Mouse (Mus musculus): Measurements from ENCODE around the gene Hmx2. TPM values are rescaled to one million over a fixed set of nuclear protein-coding genes. Genes with fewer than 3 reads are reported as not detected.

The Hmx2 gene
- polyA plus RNA-seq, 1 experiment from 2014 or later: not detected

DNA sequence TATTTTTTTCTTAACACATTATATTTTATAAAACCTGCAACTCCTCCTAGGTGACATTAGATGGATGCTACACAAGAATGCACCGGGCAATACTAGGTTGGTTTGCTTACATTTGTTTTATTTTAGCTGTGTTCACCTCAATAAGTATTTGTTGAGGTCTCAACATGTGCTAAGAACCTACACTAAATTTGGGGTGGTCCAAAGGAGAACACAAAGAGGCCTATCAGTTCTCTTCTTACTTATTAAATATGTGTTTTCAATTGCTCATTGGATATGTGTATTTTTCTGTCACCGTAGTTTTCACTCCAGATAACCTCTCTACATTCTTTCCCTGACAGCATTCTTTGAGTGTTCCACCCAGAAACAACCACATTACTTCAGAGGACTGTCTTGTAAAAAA lies 9.2 kb downstream of the Hmx2 start:
- H3K27ac ChIP-seq: no peak overlapping the region
- 43% methylated on average over 2 of the region's 2 CpGs for WGBS

DNA sequence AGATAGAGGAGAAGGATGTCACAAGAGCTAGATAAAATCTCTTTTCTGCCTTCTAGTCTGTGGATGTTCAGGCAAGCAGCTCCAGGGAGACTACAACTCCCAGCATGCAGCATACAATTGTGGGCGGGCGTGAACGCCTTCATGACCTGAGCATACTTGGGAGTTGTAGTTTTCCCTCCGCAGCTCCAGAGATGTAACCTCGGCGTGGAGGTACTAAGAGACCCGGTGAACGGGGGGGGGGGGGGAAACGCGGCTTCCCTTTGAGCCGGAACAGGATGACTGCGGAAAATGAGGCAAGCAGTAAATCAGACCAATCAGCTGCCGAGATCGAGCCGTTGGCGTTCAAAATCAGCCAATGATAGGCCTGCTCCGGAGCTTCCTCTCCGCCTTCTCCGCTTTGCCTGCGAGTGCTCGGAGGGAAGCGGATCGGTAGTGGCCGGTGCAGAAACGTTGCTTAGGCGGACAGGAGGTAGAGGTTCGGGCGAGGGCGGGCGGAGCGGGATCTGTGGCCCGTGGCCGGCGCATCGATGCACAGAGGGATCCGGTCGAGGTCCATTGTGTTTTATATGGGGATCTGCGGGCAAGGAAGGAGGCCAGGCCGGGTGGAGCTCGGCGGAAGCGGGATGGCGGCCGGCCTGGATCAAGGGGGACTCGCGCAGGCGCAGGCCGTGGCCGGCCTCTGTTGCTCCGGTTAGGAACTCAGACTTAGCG lies 11.6 kb downstream of the Hmx2 start, which contains the start of gene Bub3:
Bub3 (plus strand) TSS at position 237 of the 711 bp plus-strand sequence.
- Histone ChIP-seq H3K4me2 (peak within 1 kb of the TSS; percentile 73), H3K9ac (replicated peaks) (peak within 1 kb of the TSS; percentile 86), H3K27me3 (peaks cover 37% of the 10 kb centered on the region), H3K9me3 (no peaks in the 10 kb centered on the region), H3K4me1 (replicated peaks) (peaks cover 27% of the 10 kb centered on the region), H3K27ac (peak within 1 kb of the TSS; percentile 89), H3K36me3 (peaks cover 33% of the 10 kb centered on the region), H3K4me3 (replicated peaks) (peak within 1 kb of the TSS; percentile 74)
- WGBS: 0% methylated on average over 44 of the region's 51 CpGs
- ATAC-seq (ENCODE audit: insufficient number of reproducible peaks, insufficient read depth, low FRiP score, low TSS enrichment, low read depth): peak; percentile 96

More for the DNA sequence above, 9.2 kb downstream of the Hmx2 start:
- Histone ChIP-seq H3K4me2 (no peak overlapping the region), H3K36me3 (peaks cover 11% of the 10 kb centered on the region), H3K9ac (replicated peaks) (no peak overlapping the region), H3K4me1 (replicated peaks) (peaks cover 38% of the 10 kb centered on the region), H3K27me3 (peaks cover 61% of the 10 kb centered on the region), H3K4me3 (replicated peaks) (no peak overlapping the region), H3K9me3 (no peaks in the 10 kb centered on the region)
- no peak for ATAC-seq (ENCODE audit: insufficient number of reproducible peaks, insufficient read depth, low FRiP score, low TSS enrichment, low read depth)

DNA sequence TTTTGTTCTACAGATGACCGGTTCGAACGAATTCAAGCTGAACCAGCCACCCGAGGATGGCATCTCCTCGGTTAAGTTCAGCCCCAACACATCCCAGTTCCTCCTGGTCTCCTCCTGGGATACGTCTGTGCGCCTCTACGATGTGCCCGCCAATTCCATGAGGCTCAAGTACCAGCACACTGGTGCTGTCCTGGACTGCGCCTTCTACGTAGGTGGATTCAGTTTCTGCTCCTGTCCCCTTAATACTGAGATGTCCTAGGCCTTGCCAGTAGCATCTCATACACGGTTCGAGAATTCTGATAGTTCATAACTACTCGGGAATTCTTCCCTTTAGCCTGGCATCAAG lies 12.1 kb downstream of the Hmx2 start:
- peaks cover 25% of the 10 kb centered on the region for H3K4me1 ChIP-seq (replicated peaks)
- peak overlapping the region; percentile 73 for H3K4me2 ChIP-seq
- no peaks in the 10 kb centered on the region for H3K9me3 ChIP-seq
- peak overlapping the region; percentile 74 for H3K4me3 ChIP-seq (replicated peaks)
- ATAC-seq (ENCODE audit: insufficient number of reproducible peaks, insufficient read depth, low FRiP score, low TSS enrichment, low read depth): peak; percentile 56; the same call in 1 of the 2 replicates
- under 1% methylated on average over 14 of the region's 14 CpGs for WGBS
- peak overlapping the region; percentile 89 for H3K27ac ChIP-seq
- peaks cover 36% of the 10 kb centered on the region for H3K36me3 ChIP-seq
- H3K9ac ChIP-seq (replicated peaks): peak overlapping the region; percentile 86
- H3K27me3 ChIP-seq: peaks cover 31% of the 10 kb centered on the region

DNA sequence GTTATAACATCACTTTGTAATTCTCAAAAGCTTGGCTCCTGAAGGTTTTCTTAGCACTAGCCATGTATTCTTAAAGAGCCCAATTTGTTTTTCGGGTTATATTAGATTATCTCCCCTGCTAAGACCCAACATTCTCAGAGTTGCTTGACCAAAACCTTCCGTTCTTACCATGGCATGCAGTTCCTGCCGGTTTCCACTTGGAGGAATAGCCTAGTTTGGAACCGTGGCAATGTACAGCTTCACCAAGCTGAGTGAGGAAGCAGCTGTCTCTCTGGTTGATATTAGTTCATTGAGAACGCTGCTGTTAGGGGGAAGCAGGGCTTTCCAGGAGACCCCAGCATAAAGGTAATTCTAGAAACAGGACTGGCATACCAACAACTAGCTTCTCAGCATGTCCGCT lies 26.7 kb downstream of the Hmx2 start:
- no peaks in the 10 kb centered on the region for H3K27me3 ChIP-seq
- H3K9me3 ChIP-seq: no peaks in the 10 kb centered on the region
- peaks cover 41% of the 10 kb centered on the region for H3K36me3 ChIP-seq
- no peak overlapping the region for H3K4me2 ChIP-seq
- H3K4me3 ChIP-seq (replicated peaks): no peak overlapping the region
- WGBS: 78% methylated on average over 6 of the region's 6 CpGs
- no peak overlapping the region for H3K27ac ChIP-seq
- ATAC-seq (ENCODE audit: insufficient number of reproducible peaks, insufficient read depth, low FRiP score, low TSS enrichment, low read depth): no peak
- no peaks in the 10 kb centered on the region for H3K4me1 ChIP-seq (replicated peaks)
- no peak overlapping the region for H3K9ac ChIP-seq (replicated peaks)

DNA sequence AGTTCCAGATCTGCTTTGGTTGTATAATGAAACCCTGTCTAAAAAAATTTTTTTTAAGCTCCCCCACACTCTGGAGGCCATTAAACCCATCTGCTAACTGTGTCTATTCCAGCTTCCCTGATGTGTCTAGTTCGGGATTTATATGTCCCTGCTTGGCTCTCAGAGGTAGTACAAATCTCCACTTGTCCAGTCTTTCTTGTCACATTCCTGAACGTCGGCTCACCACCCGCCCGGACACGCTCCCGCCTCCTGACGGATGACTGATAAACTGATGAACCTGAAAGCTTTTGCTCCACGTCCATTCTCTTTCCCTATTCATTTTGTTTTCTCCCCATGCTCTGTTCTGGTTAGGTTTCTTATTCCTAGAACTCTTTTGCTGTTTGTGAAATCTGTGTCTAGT lies 33.6 kb downstream of the Hmx2 start:
- H3K36me3 ChIP-seq: no peaks in the 10 kb centered on the region
- ATAC-seq (ENCODE audit: insufficient number of reproducible peaks, insufficient read depth, low FRiP score, low TSS enrichment, low read depth): no peak

DNA sequence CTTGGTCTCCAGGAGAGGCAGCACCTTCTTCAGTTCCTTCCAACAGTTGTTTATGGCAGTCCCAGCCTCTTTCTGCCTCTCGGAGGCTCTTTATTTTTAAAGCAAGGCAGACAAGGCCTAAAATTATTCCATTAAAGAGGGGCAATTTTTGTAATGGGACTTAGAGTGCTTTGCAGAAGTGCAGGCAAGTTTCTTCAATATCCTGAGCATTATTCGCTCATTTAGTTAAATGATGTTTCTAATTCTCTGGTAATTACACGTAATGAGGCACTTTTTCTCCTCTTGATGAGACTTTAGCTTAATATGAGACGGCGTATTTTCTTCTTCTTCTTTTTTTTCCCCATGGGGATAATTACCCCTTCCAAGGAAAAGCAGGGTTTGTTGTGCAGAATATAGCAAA lies 37.0 kb downstream of the Hmx2 start:
- no peak for ATAC-seq (ENCODE audit: insufficient number of reproducible peaks, insufficient read depth, low FRiP score, low TSS enrichment, low read depth)
- WGBS: 72% methylated on average over 5 of the region's 5 CpGs

More for the DNA sequence above, 33.6 kb downstream of the Hmx2 start:
- no peak overlapping the region for H3K9ac ChIP-seq (replicated peaks)
- no peaks in the 10 kb centered on the region for H3K9me3 ChIP-seq
- no peak overlapping the region for H3K4me2 ChIP-seq
- H3K4me1 ChIP-seq (replicated peaks): no peaks in the 10 kb centered on the region
- no peak overlapping the region for H3K27ac ChIP-seq
- 68% methylated on average over 9 of the region's 9 CpGs for WGBS
- no peak overlapping the region for H3K4me3 ChIP-seq (replicated peaks)
- peaks cover 4% of the 10 kb centered on the region; the same call in 1 of the 2 replicates for H3K27me3 ChIP-seq

DNA sequence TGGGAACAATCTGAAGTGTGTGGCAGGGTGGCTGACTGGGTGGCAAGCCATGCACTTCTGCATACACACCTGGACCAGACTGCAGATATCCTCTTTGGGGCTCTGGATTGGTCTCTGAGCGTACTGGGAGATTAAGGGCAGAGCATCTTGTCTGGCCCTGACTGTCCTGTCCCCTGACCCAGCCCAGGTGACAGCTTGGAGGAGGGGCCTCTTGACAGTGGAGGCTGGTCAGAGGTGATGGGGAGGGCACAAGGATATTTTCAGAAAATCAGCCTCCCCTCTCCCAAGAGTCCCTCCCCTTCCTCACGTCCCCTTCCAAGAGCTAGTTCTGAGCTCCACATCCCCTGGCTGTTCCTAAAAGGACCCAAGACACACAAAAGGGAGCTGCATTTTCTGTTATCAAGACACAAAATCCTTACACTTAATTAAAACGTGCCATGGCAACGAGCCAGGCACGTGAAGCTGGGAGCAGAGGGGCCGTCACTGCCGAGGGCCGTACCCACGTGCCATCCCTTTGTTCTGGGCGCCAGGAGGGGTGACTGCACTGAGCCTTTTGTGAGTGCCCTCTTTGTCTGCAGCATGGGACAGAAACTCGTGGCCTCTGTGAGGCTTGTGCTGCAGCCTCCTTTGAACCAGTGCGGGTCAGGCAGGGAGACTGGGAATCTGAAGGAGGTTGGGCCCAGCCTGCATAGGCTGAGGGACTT lies 49.4 kb downstream of the Hmx2 start:
- peaks cover 6% of the 10 kb centered on the region; the same call in 1 of the 2 replicates for H3K4me1 ChIP-seq (replicated peaks)
- H3K27me3 ChIP-seq: peaks cover 13% of the 10 kb centered on the region
- H3K4me3 ChIP-seq (replicated peaks): no peak overlapping the region
- H3K9me3 ChIP-seq: no peaks in the 10 kb centered on the region
- no peak for ATAC-seq (ENCODE audit: insufficient number of reproducible peaks, insufficient read depth, low FRiP score, low TSS enrichment, low read depth)
- 19% methylated on average over 12 of the region's 12 CpGs for WGBS
- H3K36me3 ChIP-seq: no peaks in the 10 kb centered on the region
- peak overlapping the region; percentile 30; the same call in 1 of the 2 replicates for H3K4me2 ChIP-seq
- H3K9ac ChIP-seq (replicated peaks): no peak overlapping the region
- no peak overlapping the region for H3K27ac ChIP-seq

More for the DNA sequence above, 37.0 kb downstream of the Hmx2 start:
- H3K4me2 ChIP-seq: no peak overlapping the region
- no peak overlapping the region for H3K9ac ChIP-seq (replicated peaks)
- no peak overlapping the region for H3K4me3 ChIP-seq (replicated peaks)
- no peaks in the 10 kb centered on the region for H3K9me3 ChIP-seq
- H3K27me3 ChIP-seq: peaks cover 4% of the 10 kb centered on the region; the same call in 1 of the 2 replicates
- H3K36me3 ChIP-seq: no peaks in the 10 kb centered on the region
- no peak overlapping the region for H3K27ac ChIP-seq
- H3K4me1 ChIP-seq (replicated peaks): no peaks in the 10 kb centered on the region

DNA sequence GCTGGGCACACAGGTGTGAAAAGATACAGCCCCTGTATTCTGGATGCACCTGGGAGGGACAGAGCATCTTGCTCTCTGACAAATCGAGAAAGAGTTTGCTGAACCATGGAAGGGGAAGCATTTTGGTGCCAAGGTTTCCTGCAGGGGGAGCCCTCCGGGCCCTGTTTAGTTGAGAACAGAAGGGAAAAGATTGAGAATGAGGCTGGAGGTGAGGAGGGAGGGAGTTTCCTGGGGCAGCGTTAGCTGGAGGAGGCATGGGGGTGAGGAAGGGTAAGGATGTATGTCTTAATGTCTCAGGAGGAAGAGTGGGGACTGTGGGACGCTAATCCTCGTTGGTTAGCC lies 49.9 kb downstream of the Hmx2 start:
- H3K9me3 ChIP-seq: no peaks in the 10 kb centered on the region
- H3K4me3 ChIP-seq (replicated peaks): no peak overlapping the region
- H3K4me2 ChIP-seq: peak overlapping the region; percentile 30; the same call in 1 of the 2 replicates
- H3K9ac ChIP-seq (replicated peaks): no peak overlapping the region
- no peak for ATAC-seq (ENCODE audit: insufficient number of reproducible peaks, insufficient read depth, low FRiP score, low TSS enrichment, low read depth)
- peaks cover 11% of the 10 kb centered on the region; the same call in 1 of the 2 replicates for H3K4me1 ChIP-seq (replicated peaks)
- H3K27me3 ChIP-seq: peaks cover 13% of the 10 kb centered on the region
- 9% methylated on average over 5 of the region's 5 CpGs for WGBS
- H3K27ac ChIP-seq: no peak overlapping the region
- H3K36me3 ChIP-seq: no peaks in the 10 kb centered on the region

DNA sequence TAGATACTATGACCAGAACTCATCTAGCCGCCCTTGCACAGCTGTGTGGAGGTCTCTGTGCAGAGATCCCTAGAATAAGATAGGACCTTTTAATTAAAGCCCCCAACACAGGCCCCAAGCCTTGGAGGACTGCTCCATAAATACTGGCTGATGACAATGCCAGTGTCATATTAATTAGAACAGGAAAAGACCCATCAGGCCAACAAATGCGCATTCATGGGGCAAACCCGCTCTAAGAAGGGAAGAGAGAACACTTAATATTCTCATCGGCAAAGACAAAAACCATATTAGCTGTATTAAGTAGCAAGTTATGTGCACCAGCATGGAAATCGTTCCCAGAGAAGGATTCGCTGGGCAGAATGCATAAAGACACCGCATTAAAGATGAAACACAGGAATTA lies 53.5 kb downstream of the Hmx2 start:
- WGBS: 77% methylated on average over 7 of the region's 7 CpGs
- no peak overlapping the region for H3K4me3 ChIP-seq (replicated peaks)
- H3K27ac ChIP-seq: no peak overlapping the region
- H3K9me3 ChIP-seq: no peaks in the 10 kb centered on the region
- H3K36me3 ChIP-seq: no peaks in the 10 kb centered on the region
- H3K4me2 ChIP-seq: no peak overlapping the region
- no peak overlapping the region for H3K9ac ChIP-seq (replicated peaks)
- H3K27me3 ChIP-seq: peaks cover 13% of the 10 kb centered on the region
- peaks cover 11% of the 10 kb centered on the region; the same call in 1 of the 2 replicates for H3K4me1 ChIP-seq (replicated peaks)
- no peak for ATAC-seq (ENCODE audit: insufficient number of reproducible peaks, insufficient read depth, low FRiP score, low TSS enrichment, low read depth)

DNA sequence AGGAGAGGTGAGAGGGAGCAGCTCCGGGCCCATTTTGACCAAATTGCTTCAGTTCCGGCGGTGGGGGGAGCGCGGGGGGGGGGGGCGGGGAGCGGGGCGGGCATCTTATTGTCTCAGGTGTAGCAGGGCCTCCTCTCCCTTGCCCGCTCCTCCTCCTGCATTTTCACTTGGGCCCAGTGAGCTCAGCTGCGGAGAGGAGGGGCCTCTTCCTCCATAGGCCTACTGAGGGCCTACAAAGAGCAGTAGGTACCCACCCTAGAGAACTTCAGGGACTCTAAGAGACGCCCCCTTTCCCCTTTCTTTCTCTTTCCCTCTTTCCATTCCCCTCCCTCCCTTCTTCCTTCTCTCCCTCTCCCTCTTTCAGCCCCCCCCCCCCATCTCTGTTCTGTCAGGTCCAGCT lies 54.6 kb downstream of the Hmx2 start:
- H3K4me2 ChIP-seq: peak overlapping the region; percentile 30; the same call in 1 of the 2 replicates
- H3K4me3 ChIP-seq (replicated peaks): no peak overlapping the region
- ATAC-seq (ENCODE audit: insufficient number of reproducible peaks, insufficient read depth, low FRiP score, low TSS enrichment, low read depth): peak; percentile 37; the same call in 1 of the 2 replicates
- H3K27ac ChIP-seq: no peak overlapping the region
- no peaks in the 10 kb centered on the region for H3K9me3 ChIP-seq
- peaks cover 7% of the 10 kb centered on the region; the same call in 1 of the 2 replicates for H3K27me3 ChIP-seq
- H3K9ac ChIP-seq (replicated peaks): no peak overlapping the region
- 6% methylated on average over 10 of the region's 11 CpGs for WGBS
- peaks cover 8% of the 10 kb centered on the region; the same call in 1 of the 2 replicates for H3K4me1 ChIP-seq (replicated peaks)
- no peaks in the 10 kb centered on the region for H3K36me3 ChIP-seq

DNA sequence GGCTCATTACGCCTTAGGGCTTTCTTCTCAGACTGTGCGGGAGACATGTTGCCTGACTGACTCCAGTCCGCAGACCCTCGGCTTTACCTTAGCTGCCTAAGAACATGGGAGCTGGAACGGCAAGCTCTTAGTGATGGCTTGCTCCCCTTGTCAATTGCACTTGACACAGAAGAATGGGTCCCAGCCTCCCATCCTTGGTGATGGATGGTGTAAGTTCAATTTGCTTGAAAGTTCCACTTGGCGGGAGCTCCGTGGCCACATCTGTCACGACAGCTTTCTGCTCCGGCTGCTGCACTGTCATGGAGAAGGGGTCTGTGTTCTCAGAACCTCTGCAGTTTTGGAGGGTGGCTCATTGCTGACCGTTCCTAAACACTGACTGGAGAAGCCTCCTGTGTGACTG lies 56.4 kb downstream of the Hmx2 start:
- H3K4me3 ChIP-seq (replicated peaks): no peak overlapping the region
- peaks cover 3% of the 10 kb centered on the region; the same call in 1 of the 2 replicates for H3K27me3 ChIP-seq
- 0 out of 2 replicates have a peak, but pooled peaks cover 6% of the 10 kb centered on the region for H3K4me1 ChIP-seq (replicated peaks)
- H3K27ac ChIP-seq: no peak overlapping the region
- ATAC-seq (ENCODE audit: insufficient number of reproducible peaks, insufficient read depth, low FRiP score, low TSS enrichment, low read depth): no peak
- 90% methylated on average over 10 of the region's 10 CpGs for WGBS
- H3K9me3 ChIP-seq: no peaks in the 10 kb centered on the region
- H3K4me2 ChIP-seq: no peak overlapping the region
- no peak overlapping the region for H3K9ac ChIP-seq (replicated peaks)
- no peaks in the 10 kb centered on the region for H3K36me3 ChIP-seq
